Mouse (Mus musculus) erythroblast, embryonic 14.5 days (primary cell): Measurements from ENCODE around the gene Samd4. TPM values are rescaled to one million over a fixed set of nuclear protein-coding genes. Genes with fewer than 3 reads are reported as not detected.

Experiments used
- H3K27me3 ChIP-seq: 2 replicates; pipeline ENCODE4 v1.6.1; 2012; ENCODE audit warnings: inconsistent platforms; ENCODE audit not compliant: control insufficient read depth
- H3K36me3 ChIP-seq: 2 replicates; pipeline ENCODE4 v1.6.1; 2012; ENCODE audit warnings: mild to moderate bottlenecking, inconsistent platforms; ENCODE audit not compliant: control insufficient read depth
- H3K4me1 ChIP-seq: 2 replicates; pipeline ENCODE4 v1.6.1; 2012; ENCODE audit warnings: inconsistent platforms; ENCODE audit not compliant: control insufficient read depth
- H3K4me3 ChIP-seq: replicated peaks from 2 replicates; pipeline ENCODE3; 2012; ENCODE audit warnings: moderate library complexity, mild to moderate bottlenecking, inconsistent platforms
- H3K9me3 ChIP-seq: 2 replicates; pipeline ENCODE4 v1.6.1; 2012; ENCODE audit warnings: low read length, inconsistent platforms, mixed read lengths; ENCODE audit not compliant: control insufficient read depth
- GATA1 ChIP-seq: IDR thresholded peaks from 2 replicates; pipeline ENCODE4 v1.6.1; 2012; ENCODE audit warnings: low read length, inconsistent platforms, mixed read lengths
- TAL1 ChIP-seq: IDR thresholded peaks from 3 replicates; pipeline ENCODE4 v1.6.1; 2012; ENCODE audit warnings: low read length, inconsistent platforms, mixed read lengths
- polyA plus RNA-seq: library from polyadenylated mRNA; stranded (reverse); fragments of >175 nt; gene quantifications from 2 replicates; pipeline ENCODE4 v1.2.3, GENCODE M21; 2012

The Samd4 gene
- polyA plus RNA-seq, 1 experiment: 0.14 TPM

DNA sequence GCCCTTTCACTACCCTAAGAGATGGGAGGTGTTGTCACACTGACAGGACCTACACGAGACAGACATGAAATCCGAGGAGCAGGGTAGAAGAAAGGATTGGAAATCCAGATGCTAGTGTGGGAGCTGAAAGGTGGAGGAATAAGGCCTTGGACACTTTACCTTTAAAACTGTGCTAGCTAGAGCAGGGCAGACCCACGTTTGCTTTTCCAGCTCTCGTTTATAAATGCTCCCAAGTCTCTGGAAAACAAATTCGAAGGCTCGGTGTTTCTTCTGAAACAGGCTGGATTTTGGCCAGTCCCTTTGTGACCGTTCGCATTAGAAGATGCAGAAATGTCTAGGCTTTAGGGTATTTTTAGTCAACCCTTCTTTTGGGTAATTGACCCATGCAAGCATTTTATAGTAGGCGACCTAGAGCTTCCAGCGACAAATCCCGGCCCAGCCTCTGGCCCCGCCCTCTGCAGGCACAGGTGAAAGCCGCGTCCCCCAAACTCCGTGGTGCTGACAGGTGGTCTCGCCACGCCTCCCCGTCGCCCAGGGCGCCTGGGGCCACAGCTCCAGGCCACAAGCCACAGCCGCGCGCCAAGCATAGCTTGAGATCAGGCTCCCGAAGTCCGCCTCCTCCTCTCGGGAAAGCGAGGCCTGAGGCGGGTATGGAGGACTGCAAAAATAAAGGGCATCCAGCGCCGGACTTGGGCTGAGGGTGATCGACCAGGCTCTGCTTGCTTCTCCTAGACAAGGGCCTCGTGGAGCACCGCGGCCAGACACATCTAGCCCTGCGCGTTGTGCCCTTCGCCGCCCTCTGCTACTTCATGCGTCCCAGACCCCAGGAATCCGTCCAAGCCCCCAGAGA lies 848 bp upstream of the Samd4 start:
- Histone ChIP-seq H3K27me3 (peaks cover 69% of the 10 kb centered on the region), H3K4me3 (peak overlapping the region; percentile 41), H3K4me1 (no peaks in the 10 kb centered on the region), H3K9me3 (peaks cover 8% of the 10 kb centered on the region; the same call in 1 of the 2 replicates), H3K36me3 (no peaks in the 10 kb centered on the region)
- TF ChIP-seq GATA1: no peak
- TF ChIP-seq TAL1: no peak

- no peaks in the 10 kb centered on the region for H3K36me3 ChIP-seq
- peaks cover 8% of the 10 kb centered on the region; the same call in 1 of the 2 replicates for H3K9me3 ChIP-seq
- no peaks in the 10 kb centered on the region for H3K4me1 ChIP-seq
- TF ChIP-seq TAL1 (no peak), GATA1 (no peak)
- H3K4me3 ChIP-seq: peak overlapping the region; percentile 37
- peaks cover 77% of the 10 kb centered on the region for H3K27me3 ChIP-seq
Measured at GRCm38 (mm10) chr14:46883068-46883870, 615 bp downstream of the Samd4 start.

DNA sequence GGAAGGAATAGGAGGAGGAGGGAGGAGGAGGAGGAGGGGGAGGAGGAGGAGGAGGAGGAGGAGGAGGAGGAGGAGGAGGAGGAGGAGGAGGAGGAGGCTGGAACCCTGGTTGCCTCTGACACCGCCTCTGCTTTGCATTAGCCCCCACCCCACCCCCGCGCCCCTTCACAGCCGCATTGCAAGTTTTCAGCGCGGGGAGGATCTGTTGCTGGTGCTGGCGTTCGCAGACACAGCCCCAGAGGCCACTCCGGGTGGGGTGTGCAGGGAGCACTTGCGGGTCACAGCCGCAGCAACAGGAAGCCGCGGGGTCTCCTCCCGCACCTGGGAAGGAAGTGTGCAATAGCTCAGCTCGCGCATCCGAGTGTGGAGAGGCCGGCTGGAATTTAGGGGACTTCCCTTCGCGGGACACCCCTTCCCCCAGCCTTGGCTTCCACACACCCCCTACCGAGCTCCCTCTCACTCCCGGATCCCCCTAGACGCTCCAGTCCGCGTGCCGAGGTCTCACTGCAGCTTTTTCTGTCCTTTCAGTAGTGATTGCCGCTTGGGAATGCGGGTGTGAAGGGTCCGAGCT lies 1.3 kb downstream of the Samd4 start:
- peaks cover 77% of the 10 kb centered on the region for H3K27me3 ChIP-seq
- H3K36me3 ChIP-seq: no peaks in the 10 kb centered on the region
- H3K4me3 ChIP-seq: peak overlapping the region; percentile 22
- peaks cover 8% of the 10 kb centered on the region; the same call in 1 of the 2 replicates for H3K9me3 ChIP-seq
- TF ChIP-seq TAL1 (no peak), GATA1 (no peak)
- no peaks in the 10 kb centered on the region for H3K4me1 ChIP-seq

- peaks cover 72% of the 10 kb centered on the region for H3K27me3 ChIP-seq
- peak overlapping the region; percentile 34 for H3K4me3 ChIP-seq
- H3K4me1 ChIP-seq: no peaks in the 10 kb centered on the region
- peaks cover 8% of the 10 kb centered on the region; the same call in 1 of the 2 replicates for H3K9me3 ChIP-seq
- no peaks in the 10 kb centered on the region for H3K36me3 ChIP-seq
- TF ChIP-seq TAL1: no peak
- no peak for TF ChIP-seq GATA1
Measured at GRCm38 (mm10) chr14:46884701-46885428, 2.2 kb downstream of the Samd4 start.

DNA sequence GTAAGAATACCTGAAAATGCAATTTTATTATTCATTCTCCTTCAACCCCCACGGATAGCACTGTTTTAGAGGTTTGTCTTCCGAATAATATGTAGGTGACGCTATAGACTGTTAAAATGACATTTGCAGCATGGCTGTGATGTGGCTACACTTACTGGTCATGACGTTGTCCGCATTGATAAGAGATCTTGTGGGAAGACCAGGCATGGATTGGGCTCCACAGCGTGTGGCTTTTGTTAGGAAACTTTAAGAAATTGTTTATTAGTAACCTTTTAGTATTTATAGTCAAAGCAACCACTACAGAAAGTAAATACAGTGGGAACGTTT lies 2.7 kb downstream of the Samd4 start:
- Histone ChIP-seq H3K4me1 (no peaks in the 10 kb centered on the region), H3K36me3 (no peaks in the 10 kb centered on the region), H3K4me3 (no peak overlapping the region), H3K9me3 (peaks cover 8% of the 10 kb centered on the region; the same call in 1 of the 2 replicates), H3K27me3 (peaks cover 71% of the 10 kb centered on the region)
- TF ChIP-seq TAL1 (no peak), GATA1 (no peak)

DNA sequence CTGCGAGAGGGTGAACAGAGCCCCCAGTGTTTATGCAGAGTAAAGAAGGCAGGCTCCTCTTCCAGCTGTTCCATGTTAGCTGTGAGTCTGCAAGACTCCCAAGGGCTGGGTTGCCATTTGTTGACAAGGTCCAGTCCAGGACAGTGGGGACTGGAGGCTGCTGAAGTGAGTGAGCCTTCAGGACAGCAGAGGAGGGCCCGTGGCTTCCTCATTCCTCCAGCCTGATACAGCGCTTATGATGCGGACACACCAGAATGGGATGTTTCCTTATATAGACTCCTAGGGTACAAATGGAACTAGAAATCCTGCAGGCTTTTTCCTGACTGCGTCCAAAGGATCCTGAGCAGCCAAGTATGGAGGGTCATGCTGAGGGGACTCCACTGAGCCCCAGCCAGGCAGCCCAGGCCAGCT lies 3.2 kb downstream of the Samd4 start:
- Histone ChIP-seq H3K4me3 (no peak overlapping the region), H3K9me3 (peaks cover 8% of the 10 kb centered on the region; the same call in 1 of the 2 replicates), H3K4me1 (no peaks in the 10 kb centered on the region), H3K27me3 (peaks cover 66% of the 10 kb centered on the region), H3K36me3 (no peaks in the 10 kb centered on the region)
- TF ChIP-seq GATA1: no peak
- no peak for TF ChIP-seq TAL1

- no peaks in the 10 kb centered on the region for H3K36me3 ChIP-seq
- H3K9me3 ChIP-seq: peaks cover 2% of the 10 kb centered on the region; the same call in 1 of the 2 replicates
- no peaks in the 10 kb centered on the region for H3K4me1 ChIP-seq
- no peak overlapping the region for H3K4me3 ChIP-seq
- peaks cover 34% of the 10 kb centered on the region for H3K27me3 ChIP-seq
- no peak for TF ChIP-seq TAL1
- no peak for TF ChIP-seq GATA1
Measured at GRCm38 (mm10) chr14:46889096-46889495, 6.4 kb downstream of the Samd4 start.

- H3K27me3 ChIP-seq: no peaks in the 10 kb centered on the region
- no peak overlapping the region for H3K4me3 ChIP-seq
- no peaks in the 10 kb centered on the region for H3K4me1 ChIP-seq
- no peaks in the 10 kb centered on the region for H3K36me3 ChIP-seq
- H3K9me3 ChIP-seq: no peaks in the 10 kb centered on the region
- no peak for TF ChIP-seq TAL1
- no peak for TF ChIP-seq GATA1
Measured at GRCm38 (mm10) chr14:46893961-46894360, 11.3 kb downstream of the Samd4 start.

- Histone ChIP-seq H3K9me3 (no peaks in the 10 kb centered on the region), H3K4me1 (no peaks in the 10 kb centered on the region), H3K4me3 (no peak overlapping the region), H3K36me3 (no peaks in the 10 kb centered on the region), H3K27me3 (no peaks in the 10 kb centered on the region)
- TF ChIP-seq GATA1 (no peak), TAL1 (no peak)
Measured at GRCm38 (mm10) chr14:46897953-46898352, 15.3 kb downstream of the Samd4 start.
